Mouse (Mus musculus) ES-E14 (cell line): ENCODE measurements around the gene Ppp1r12c.

ENCODE experiments used
- MAFK ChIP-seq: IDR thresholded peaks from 2 replicates; pipeline ENCODE4 v1.6.1; 2014; ENCODE audit warnings: mild to moderate bottlenecking, low read depth, low read length, inconsistent platforms; ENCODE audit not compliant: insufficient read depth
- ZNF384 ChIP-seq: IDR thresholded peaks from 2 replicates; pipeline ENCODE4 v1.6.1; 2012; ENCODE audit warnings: low read depth, low read length, inconsistent platforms

GRCm38 (mm10) chr7:4501558-4502397 lies at the start of gene Ppp1r12c:
- TF ChIP-seq ZNF384 (no peak), MAFK (no peak)
